Mouse (Mus musculus): ENCODE data around the gene Agrp. TPM values are rescaled to one million over a fixed set of nuclear protein-coding genes. Genes with fewer than 3 reads are reported as not detected.
A peak's percentile ranks its signal among the peaks of the same experiment; 100 is the strongest.

Agrp gene
- polyA plus RNA-seq, 1 experiment from 2014 or later, result 2.1 TPM

DNA sequence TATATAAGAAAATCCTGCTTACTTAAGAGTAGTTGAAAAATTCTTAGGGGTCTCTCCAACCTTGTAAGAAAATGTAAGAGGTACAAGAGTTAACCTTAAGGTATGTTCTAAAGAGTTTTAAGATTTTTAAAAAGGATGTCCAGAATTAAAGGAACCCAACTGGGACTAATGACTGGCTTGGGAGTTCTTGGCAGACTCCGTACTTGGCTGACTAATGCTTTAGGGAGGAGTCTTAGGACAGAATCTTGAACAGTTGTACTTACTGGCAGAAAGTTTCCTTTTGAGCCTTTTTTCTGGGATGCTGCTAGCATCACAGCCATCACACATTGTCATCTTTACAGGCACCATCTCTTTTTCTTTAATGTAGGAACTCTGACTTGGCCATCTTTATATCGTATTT lies 3.3 kb upstream of the Agrp start:
- Histone ChIP-seq H3K27me3 (ENCODE audit: control insufficient read depth, insufficient read depth, low read length) (no peaks in the 10 kb centered on the region), H3K4me3 (ENCODE audit: low read depth, low read length) (no peak overlapping the region), H3K4me1 (ENCODE audit: control insufficient read depth, insufficient read depth, low read length) (peaks cover 8% of the 10 kb centered on the region; the same call in 1 of the 2 replicates), H3K4me2 (ENCODE audit: low read depth) (no peak overlapping the region), H3K27ac (ENCODE audit: low read depth, low read length) (no peak overlapping the region), H3K9me3 (ENCODE audit: control insufficient read depth, low read length) (no peaks in the 10 kb centered on the region), H3K9ac (ENCODE audit: low read length) (no peak overlapping the region), H3K36me3 (ENCODE audit: control insufficient read depth, insufficient read depth, low read length) (peaks cover 6% of the 10 kb centered on the region)
- DNase-seq (ENCODE audit: low spot score), result no peak
- no peak for ATAC-seq (ENCODE audit: insufficient read depth, low FRiP score, low TSS enrichment)
- 89% methylated on average over 2 of the region's 2 CpGs for WGBS

DNA sequence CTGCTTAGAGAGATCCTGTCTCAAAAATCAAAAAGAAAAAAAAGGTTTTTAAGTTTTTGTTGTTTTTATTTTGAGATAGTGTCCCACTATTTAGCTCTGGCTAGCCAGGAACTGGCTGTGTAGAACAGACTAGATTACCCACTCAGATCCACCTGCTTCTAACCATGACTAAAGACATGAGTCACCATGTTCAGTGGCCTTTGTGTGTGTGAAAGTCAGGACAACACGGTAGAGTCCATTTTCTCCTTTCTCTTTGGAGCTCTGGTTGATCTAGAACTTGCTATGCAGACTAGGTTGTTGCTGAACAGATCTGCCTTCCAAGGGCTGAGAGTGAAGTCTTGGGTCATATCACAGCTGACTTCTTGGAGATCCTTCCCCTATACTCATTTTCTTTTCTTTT lies 2.6 kb upstream of the Agrp start:
- Histone ChIP-seq H3K4me3 (ENCODE audit: low read depth, low read length) (no peak overlapping the region), H3K9me3 (ENCODE audit: control insufficient read depth, low read length) (no peaks in the 10 kb centered on the region), H3K27me3 (ENCODE audit: control insufficient read depth, insufficient read depth, low read length) (no peaks in the 10 kb centered on the region), H3K4me2 (ENCODE audit: low read depth) (no peak overlapping the region), H3K27ac (ENCODE audit: low read depth, low read length) (no peak overlapping the region), H3K36me3 (ENCODE audit: control insufficient read depth, insufficient read depth, low read length) (peaks cover 5% of the 10 kb centered on the region), H3K4me1 (ENCODE audit: control insufficient read depth, insufficient read depth, low read length) (peaks cover 12% of the 10 kb centered on the region; the same call in 1 of the 2 replicates), H3K9ac (ENCODE audit: low read length) (no peak overlapping the region)
- no peak for ATAC-seq (ENCODE audit: insufficient read depth, low FRiP score, low TSS enrichment)
- DNase-seq (ENCODE audit: low spot score), result no peak
- WGBS, result 75% methylated on average over 1 of the region's 1 CpGs

DNA sequence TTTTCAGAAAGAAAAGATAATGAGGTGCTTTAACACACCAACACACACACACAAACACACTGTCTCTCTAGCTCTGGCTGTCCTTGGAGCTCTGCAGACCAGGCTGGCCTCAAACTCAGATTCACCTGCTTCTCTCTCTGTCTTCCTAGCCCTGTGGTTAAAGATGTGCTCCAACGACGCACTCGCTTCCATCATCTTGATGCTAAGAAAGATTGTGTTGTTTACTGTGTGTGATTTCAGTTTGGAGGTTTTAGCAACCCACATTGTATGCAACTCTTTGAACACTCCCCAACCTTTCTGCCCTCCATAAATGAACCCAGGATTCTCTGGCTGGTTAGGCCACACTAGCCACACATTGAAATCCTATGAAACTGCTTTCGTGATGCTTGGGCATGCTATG lies 1.3 kb upstream of the Agrp start:
- Histone ChIP-seq H3K9me3 (ENCODE audit: control insufficient read depth, low read length) (no peaks in the 10 kb centered on the region), H3K9ac (ENCODE audit: low read length) (no peak overlapping the region), H3K27ac (ENCODE audit: low read depth, low read length) (no peak overlapping the region), H3K4me2 (ENCODE audit: low read depth) (peak overlapping the region; percentile 59), H3K4me1 (ENCODE audit: control insufficient read depth, insufficient read depth, low read length) (peaks cover 12% of the 10 kb centered on the region; the same call in 1 of the 2 replicates), H3K27me3 (ENCODE audit: control insufficient read depth, insufficient read depth, low read length) (no peaks in the 10 kb centered on the region), H3K4me3 (ENCODE audit: low read depth, low read length) (peak overlapping the region; percentile 91; the same call in 1 of the 2 replicates), H3K36me3 (ENCODE audit: control insufficient read depth, insufficient read depth, low read length) (peaks cover under 1% of the 10 kb centered on the region; the same call in 1 of the 2 replicates)
- 94% methylated on average over 4 of the region's 4 CpGs for WGBS
- no peak for ATAC-seq (ENCODE audit: insufficient read depth, low FRiP score, low TSS enrichment)
- no peak for DNase-seq (ENCODE audit: low spot score)

DNA sequence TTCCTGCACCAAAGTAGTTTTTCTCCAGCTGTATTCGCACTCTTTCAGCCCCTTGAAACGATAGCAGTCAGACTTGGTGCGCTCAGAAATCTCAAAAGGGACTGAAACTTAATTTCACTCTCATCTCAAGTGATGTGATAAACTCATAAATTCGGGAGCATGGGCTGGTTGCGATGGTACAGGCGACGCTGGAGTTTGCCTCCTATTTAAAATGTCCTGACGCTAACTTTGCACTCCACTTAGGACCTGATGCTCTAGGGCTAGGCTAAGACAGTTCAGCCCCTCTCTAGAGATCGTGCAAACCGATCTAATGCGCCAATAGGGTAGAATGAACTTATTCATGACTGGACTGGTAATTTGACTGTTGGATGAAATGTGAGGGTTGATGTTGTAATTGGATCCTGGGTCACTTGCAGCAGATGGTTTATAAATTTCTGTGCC lies 428 bp upstream of the Agrp start:
- H3K27me3 ChIP-seq (ENCODE audit: control insufficient read depth, insufficient read depth, low read length), result no peaks in the 10 kb centered on the region
- peak overlapping the region; percentile 59 for H3K4me2 ChIP-seq (ENCODE audit: low read depth)
- peaks cover 12% of the 10 kb centered on the region; the same call in 1 of the 2 replicates for H3K4me1 ChIP-seq (ENCODE audit: control insufficient read depth, insufficient read depth, low read length)
- ATAC-seq (ENCODE audit: insufficient read depth, low FRiP score, low TSS enrichment) (no peak), DNase-seq (ENCODE audit: low spot score) (peak; percentile 48)
- peak overlapping the region; percentile 97 for H3K9ac ChIP-seq (ENCODE audit: low read length)
- under 1% methylated on average over 11 of the region's 11 CpGs for whole genome bisulfite sequencing
- no peaks in the 10 kb centered on the region for H3K9me3 ChIP-seq (ENCODE audit: control insufficient read depth, low read length)
- peak overlapping the region; percentile 91 for H3K4me3 ChIP-seq (ENCODE audit: low read depth, low read length)
- no peaks in the 10 kb centered on the region for H3K36me3 ChIP-seq (ENCODE audit: control insufficient read depth, insufficient read depth, low read length)
- peak overlapping the region; percentile 100 for H3K27ac ChIP-seq (ENCODE audit: low read depth, low read length)

GRCm38 (mm10) chr8:105636018-105636962 lies 903 bp downstream of the Agrp start, which contains the start of gene Ctcf:
TSS of gene Ctcf (plus strand) at chr8:105636568.
- ATAC-seq (ENCODE audit: insufficient read depth, low FRiP score, low TSS enrichment) (peak; percentile 89), DNase-seq (ENCODE audit: low spot score) (peak; percentile 94)
- peak within 1 kb of the TSS; percentile 93 for H3K4me2 ChIP-seq (ENCODE audit: low read depth)
- no peaks in the 10 kb centered on the region for H3K36me3 ChIP-seq (ENCODE audit: control insufficient read depth, insufficient read depth, low read length)
- H3K9ac ChIP-seq (ENCODE audit: low read length), result peak within 1 kb of the TSS; percentile 97
- no peaks in the 10 kb centered on the region for H3K27me3 ChIP-seq (ENCODE audit: control insufficient read depth, insufficient read depth, low read length)
- no peaks in the 10 kb centered on the region for H3K9me3 ChIP-seq (ENCODE audit: control insufficient read depth, low read length)
- H3K4me1 ChIP-seq (ENCODE audit: control insufficient read depth, insufficient read depth, low read length), result peaks cover 12% of the 10 kb centered on the region; the same call in 1 of the 2 replicates
- H3K4me3 ChIP-seq (ENCODE audit: low read depth, low read length), result peak within 1 kb of the TSS; percentile 91
- under 1% methylated on average over 61 of the region's 126 CpGs for WGBS
- peak within 1 kb of the TSS; percentile 100 for H3K27ac ChIP-seq (ENCODE audit: low read depth, low read length)

- 4% methylated on average over 11 of the region's 11 CpGs for WGBS
Observed at GRCm38 (mm10) chr8:105635481-105635880, 1.7 kb downstream of the Agrp start.

DNA sequence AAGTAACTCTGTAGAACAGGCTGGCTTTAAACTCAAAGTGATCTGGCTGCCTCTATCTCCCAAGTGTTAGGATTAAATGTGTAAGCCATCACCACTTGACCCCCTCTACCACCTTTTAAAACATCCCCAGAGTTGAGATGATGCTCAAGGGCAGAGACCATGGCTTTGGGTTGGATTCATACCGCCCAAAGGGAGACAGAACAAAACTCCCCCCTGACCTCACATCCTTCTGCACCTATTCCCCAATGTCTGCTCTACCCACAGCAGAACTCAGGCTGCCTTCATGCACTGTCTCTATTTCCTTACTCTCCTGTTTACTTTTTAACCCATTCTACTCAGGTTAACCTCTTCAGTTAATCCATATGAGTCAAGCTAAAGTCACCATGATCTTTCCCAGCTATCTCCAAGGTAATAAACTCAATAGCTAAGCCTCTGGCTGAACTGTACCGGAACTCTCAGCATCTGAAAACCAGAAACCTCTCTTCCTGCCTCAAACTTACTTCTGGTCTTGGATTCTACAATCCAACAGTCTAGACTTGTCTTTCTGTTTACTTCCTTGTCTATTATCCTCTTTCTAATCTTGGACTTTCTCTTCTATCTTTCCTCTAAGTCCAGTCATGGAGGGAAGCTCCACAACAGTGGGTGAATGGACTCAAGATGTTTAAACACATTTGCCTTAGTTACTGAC lies 2.3 kb downstream of the Agrp start:
- Histone ChIP-seq H3K4me1 (ENCODE audit: control insufficient read depth, insufficient read depth, low read length) (peaks cover 12% of the 10 kb centered on the region; the same call in 1 of the 2 replicates), H3K27ac (ENCODE audit: low read depth, low read length) (no peak overlapping the region), H3K27me3 (ENCODE audit: control insufficient read depth, insufficient read depth, low read length) (no peaks in the 10 kb centered on the region), H3K4me2 (ENCODE audit: low read depth) (peak overlapping the region; percentile 93), H3K9me3 (ENCODE audit: control insufficient read depth, low read length) (no peaks in the 10 kb centered on the region), H3K4me3 (ENCODE audit: low read depth, low read length) (peak overlapping the region; percentile 91), H3K9ac (ENCODE audit: low read length) (peak overlapping the region; percentile 97; the same call in 1 of the 2 replicates), H3K36me3 (ENCODE audit: control insufficient read depth, insufficient read depth, low read length) (no peaks in the 10 kb centered on the region)
- ATAC-seq (ENCODE audit: insufficient read depth, low FRiP score, low TSS enrichment) (no peak), DNase-seq (ENCODE audit: low spot score) (no peak)
- 87% methylated on average over 2 of the region's 2 CpGs for WGBS

More at GRCm38 (mm10) chr8:105635481-105635880, 1.7 kb downstream of the Agrp start:
- Histone ChIP-seq H3K4me2 (ENCODE audit: low read depth) (peak overlapping the region; percentile 93), H3K27ac (ENCODE audit: low read depth, low read length) (peak overlapping the region; percentile 100), H3K27me3 (ENCODE audit: control insufficient read depth, insufficient read depth, low read length) (no peaks in the 10 kb centered on the region), H3K36me3 (ENCODE audit: control insufficient read depth, insufficient read depth, low read length) (no peaks in the 10 kb centered on the region), H3K4me1 (ENCODE audit: control insufficient read depth, insufficient read depth, low read length) (peaks cover 12% of the 10 kb centered on the region; the same call in 1 of the 2 replicates), H3K9ac (ENCODE audit: low read length) (peak overlapping the region; percentile 97), H3K9me3 (ENCODE audit: control insufficient read depth, low read length) (no peaks in the 10 kb centered on the region), H3K4me3 (ENCODE audit: low read depth, low read length) (peak overlapping the region; percentile 91)
- DNase-seq (ENCODE audit: low spot score), result no peak
- no peak for ATAC-seq (ENCODE audit: insufficient read depth, low FRiP score, low TSS enrichment)

GRCm38 (mm10) chr8:105629337-105629736 lies 7.9 kb downstream of the Agrp start:
- Histone ChIP-seq H3K27me3 (ENCODE audit: control insufficient read depth, insufficient read depth, low read length) (no peaks in the 10 kb centered on the region), H3K36me3 (ENCODE audit: control insufficient read depth, insufficient read depth, low read length) (no peaks in the 10 kb centered on the region), H3K9ac (ENCODE audit: low read length) (no peak overlapping the region), H3K4me3 (ENCODE audit: low read depth, low read length) (no peak overlapping the region), H3K4me2 (ENCODE audit: low read depth) (no peak overlapping the region), H3K27ac (ENCODE audit: low read depth, low read length) (no peak overlapping the region), H3K9me3 (ENCODE audit: control insufficient read depth, low read length) (no peaks in the 10 kb centered on the region), H3K4me1 (ENCODE audit: control insufficient read depth, insufficient read depth, low read length) (peaks cover 5% of the 10 kb centered on the region)
- DNase-seq (ENCODE audit: low spot score) (no peak), ATAC-seq (ENCODE audit: insufficient read depth, low FRiP score, low TSS enrichment) (no peak)
- 90% methylated on average over 4 of the region's 4 CpGs for WGBS

Measured in neural tube, embryonic 11.5 days (tissue).